Mouse (Mus musculus) layer of hippocampus, adult 9-11 months (tissue): ENCODE measurements around the gene Ralgapa2.

Experiments used
- DNase-seq: peaks from one replicate; pipeline ENCODE4 v3.0.0; 2022

Ralgapa2 gene

DNA sequence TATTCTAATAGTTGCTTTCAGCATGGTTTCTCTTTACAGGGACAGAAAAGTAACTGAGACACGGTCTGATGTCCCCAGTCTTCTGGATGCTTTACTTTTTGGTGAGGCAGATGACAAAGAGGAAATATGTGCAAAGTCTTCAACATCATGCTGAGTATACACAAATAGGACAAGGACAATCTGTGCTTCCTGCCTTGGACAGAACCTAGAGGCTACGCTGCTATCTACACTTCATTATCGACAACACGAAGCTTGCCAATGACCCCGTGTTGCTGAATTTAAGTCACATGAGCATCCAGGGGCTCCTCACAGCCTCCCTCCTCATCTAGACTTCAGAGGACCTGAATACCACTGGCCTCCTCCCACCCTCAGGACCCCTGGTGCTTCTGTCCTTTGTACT lies 161.9 kb downstream of the Ralgapa2 start:
- no peak for DNase-seq

GRCm38 (mm10) chr2:146347942-146348341 lies 164.2 kb downstream of the Ralgapa2 start:
- DNase-seq = peak; percentile 81

- no peak for DNase-seq
Measured at GRCm38 (mm10) chr2:146340090-146340489, 172.1 kb downstream of the Ralgapa2 start.

GRCm38 (mm10) chr2:146337540-146337939 lies 174.6 kb downstream of the Ralgapa2 start:
- no peak for DNase-seq

DNA sequence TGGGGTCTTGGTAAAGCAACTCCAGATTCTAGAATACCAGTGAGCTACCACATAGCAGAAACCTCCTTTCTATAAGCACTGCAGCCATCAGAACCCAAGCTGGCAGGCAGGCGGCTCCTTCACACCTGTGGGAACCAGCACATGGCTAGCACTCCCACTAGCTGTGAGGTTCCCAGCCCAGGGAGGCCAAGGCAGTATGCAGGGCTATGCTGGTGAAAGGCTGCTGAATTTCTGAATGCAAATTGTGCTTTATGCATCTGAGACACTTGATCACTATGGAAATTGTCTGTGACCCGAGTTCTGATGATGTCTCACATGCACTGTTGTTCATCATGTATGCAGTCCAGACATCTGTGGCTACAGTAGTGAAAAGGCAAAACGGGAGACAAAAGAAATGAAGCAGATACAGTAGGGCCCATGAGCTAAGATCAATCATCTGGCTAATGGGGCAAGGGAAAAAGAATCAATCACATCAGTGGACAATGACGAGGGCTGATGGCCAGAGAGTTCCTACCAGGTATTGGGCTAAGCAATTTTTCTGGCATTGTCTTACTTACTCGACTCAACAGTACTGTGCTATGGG lies 180.2 kb downstream of the Ralgapa2 start:
- no peak for DNase-seq

GRCm38 (mm10) chr2:146330772-146331281 lies 181.3 kb downstream of the Ralgapa2 start:
- DNase-seq = peak; percentile 68

DNA sequence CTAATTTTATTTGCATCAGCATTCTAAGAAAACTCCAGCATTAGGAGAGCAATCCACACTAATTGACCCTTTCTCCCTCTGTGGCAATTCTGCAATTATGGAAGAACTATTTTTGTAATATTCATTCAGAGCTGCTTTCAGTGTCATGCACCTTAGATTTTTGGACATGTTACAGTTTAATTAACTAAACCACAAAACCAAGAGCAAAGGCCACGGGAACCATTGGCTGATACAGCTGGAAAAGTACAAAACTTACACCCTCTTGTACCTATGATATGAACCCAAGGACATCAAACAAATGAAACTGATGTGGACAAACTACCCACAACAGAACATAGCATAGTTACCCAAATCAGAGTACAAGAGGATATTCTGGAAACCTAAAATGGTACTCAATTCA lies 182.0 kb downstream of the Ralgapa2 start:
- DNase-seq = no peak

DNA sequence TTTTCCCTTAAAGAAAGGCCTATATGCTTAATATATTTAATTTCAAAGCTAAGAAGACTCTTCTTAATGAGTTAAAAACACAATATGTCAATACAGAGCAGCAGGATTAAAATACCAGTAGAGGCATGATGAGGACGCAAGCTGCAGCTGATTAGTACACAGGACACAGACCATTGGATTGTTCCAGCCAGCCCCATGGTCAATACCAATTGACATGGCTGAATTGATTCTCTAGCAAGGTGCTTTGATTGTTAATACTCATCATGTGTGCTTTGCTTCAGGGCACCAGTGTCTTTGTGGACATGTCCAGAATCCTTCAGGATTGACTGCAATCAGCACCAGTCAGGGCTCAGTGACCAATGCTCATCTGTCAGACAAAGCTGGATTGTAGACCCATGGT lies 185.5 kb downstream of the Ralgapa2 start:
- no peak for DNase-seq

- peak; percentile 41 for DNase-seq
Measured at GRCm38 (mm10) chr2:146324907-146325715, 187.0 kb downstream of the Ralgapa2 start.

- DNase-seq = no peak
Measured at GRCm38 (mm10) chr2:146324140-146324906, 187.8 kb downstream of the Ralgapa2 start.

DNA sequence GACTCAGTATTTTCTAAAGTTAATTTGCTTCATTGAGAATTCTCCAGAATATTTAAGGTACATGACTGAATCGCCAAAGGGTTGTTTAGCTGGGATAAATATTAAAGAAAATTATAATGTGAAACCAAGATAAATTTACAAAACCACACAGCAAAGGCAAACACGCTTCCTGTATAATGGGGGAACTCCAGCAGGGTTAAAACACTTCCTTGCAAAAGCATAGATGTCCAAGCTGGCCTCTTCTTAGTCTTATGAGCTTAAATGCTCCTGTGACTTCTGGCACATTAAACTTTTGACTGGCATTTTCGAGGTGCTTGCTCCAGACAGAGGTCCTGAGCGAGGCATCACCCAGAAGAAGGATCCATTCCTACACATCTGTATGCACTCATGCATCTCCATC lies 188.6 kb downstream of the Ralgapa2 start:
- DNase-seq = no peak

- no peak for DNase-seq
Measured at GRCm38 (mm10) chr2:146322770-146323169, 189.4 kb downstream of the Ralgapa2 start.

DNA sequence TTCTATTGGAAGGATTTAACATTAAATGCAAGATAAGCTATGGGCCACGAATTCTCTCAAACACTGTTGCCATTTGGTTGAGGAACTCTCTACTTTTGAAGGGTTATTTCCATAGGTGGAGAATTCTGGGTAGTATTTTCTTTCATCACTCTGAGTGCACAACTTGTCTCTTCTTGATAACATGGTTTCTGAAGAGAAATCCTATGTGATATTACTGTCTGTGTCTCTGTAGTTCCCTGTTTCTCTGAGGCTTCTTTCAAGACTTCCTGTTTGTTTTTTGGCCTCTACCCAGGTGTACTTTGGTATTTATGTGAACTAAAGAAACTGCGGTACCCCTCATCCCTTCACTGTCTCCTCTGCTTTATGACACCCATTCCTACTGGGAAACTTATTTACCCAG lies 190.1 kb downstream of the Ralgapa2 start:
- DNase-seq = no peak

DNA sequence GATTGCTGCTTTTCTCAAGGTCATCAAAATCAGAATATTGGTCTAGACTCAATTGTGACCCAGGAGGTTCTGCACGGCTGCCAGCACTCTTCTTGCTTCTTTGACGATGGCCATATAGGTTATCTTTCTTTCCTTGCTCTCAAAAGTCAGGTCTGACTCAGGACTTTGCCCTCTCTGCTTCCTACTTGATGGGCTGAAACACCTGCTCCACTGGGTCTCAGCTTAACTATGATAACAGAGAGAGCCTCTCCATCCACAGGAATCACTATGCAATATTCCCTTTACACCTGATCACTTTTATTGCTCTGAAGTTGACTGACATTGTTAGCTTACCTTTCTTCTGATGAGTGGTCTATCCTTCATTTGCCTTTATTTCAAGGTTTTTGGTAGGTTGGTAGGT lies 191.5 kb downstream of the Ralgapa2 start:
- no peak for DNase-seq

DNA sequence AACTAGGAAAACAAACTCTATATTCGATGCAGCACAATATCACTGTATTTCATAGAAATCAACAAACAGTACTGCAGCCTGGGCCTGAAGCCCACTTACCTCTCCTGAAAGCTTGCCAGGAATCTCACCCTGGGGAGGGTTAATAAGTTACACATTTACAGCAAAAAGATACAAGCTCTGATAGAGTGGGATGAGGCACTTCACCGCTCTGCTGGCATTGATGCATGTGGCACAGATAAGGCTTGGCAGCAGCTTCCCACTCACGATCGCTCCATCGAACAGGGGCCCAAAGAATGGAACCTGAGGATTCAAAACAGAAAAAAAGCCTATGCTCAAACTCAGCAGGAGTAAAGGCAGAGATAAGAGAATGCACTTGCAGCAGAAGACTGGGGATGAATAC lies 197.4 kb downstream of the Ralgapa2 start:
- no peak for DNase-seq

GRCm38 (mm10) chr2:146313811-146314210 lies 198.3 kb downstream of the Ralgapa2 start:
- DNase-seq = no peak

DNA sequence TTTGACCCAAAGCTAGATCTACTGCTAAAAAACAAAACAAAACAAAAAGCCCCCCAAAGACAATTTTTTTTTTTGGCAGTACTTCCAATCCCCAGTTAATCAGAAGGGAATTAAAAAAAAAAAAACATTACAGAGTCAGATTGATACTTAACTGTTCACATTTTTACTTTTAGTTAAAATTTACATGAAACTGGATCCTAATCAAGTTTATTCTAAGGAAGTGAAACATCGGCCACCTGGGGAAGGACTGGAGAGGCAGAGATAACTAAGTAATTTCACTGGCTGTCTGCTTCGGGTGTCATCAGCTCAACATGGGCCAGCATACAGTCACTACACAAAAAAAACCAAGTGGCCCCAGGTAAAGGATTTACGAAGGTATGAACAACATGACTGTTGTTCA lies 201.4 kb downstream of the Ralgapa2 start:
- no peak for DNase-seq

GRCm38 (mm10) chr2:146310291-146310690 lies 201.9 kb downstream of the Ralgapa2 start:
- peak; percentile 57 for DNase-seq

- peak; percentile 58 for DNase-seq
Measured at GRCm38 (mm10) chr2:146309413-146309812, 202.7 kb downstream of the Ralgapa2 start.

GRCm38 (mm10) chr2:146307060-146307459 lies 205.1 kb downstream of the Ralgapa2 start:
- no peak for DNase-seq

DNA sequence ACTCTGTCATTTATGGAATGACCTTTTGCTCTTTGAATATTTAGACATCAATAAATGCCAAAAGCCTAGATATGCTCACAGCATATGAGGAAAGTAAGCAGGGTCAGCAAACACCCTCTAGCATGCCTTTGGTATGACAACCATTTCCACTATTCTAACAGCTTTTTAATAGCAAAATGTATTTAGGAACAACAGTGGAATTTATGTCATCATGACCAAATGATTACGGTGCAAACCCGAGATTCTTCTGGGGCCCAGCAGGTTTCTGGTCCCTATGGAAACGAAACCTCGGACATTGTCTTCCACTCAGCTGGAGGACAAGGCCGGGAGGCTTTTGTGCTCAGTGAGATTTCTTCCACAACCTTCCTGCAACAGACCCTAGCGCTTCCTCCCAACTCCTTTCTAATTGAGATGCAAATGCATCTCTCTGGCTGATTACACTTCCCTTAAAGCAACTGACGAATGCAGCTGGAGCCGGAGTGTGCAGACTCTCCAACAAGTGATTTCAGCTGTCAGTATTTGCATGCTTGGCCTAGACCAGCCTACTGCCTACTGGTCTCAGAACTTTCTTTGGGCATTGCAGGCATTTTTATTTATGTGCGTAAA lies 209.9 kb downstream of the Ralgapa2 start:
- DNase-seq = no peak

DNA sequence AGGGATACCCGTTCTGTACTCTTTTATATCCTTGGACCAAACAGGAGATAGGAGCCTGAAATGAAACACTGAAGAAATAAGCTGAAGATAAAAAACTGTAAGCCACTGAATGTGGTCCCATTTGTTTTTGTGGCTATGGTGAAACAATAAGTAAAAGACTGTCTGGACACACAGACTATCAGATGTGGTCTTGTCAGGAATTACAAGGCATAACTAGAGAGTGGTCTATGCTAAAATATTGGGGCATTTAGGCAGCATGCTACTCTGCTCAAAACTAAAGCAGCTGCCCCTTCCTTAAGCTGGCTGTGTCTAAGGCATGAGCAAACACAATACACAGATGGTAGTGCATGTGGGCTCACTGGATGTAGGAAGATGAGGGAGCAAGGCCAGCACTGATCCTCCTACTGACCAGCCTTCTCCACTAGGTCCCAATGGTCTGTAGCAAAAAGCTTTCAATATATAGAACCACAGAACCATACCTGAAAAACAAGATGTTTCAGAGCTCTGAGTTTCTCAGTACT lies 211.6 kb downstream of the Ralgapa2 start:
- DNase-seq = peak; percentile 29
